Mouse (Mus musculus) gastrocnemius, postnatal 14 days (tissue): Measurements from ENCODE around the gene Gm7347. TPM values are rescaled to one million over a fixed set of nuclear protein-coding genes. Genes with fewer than 3 reads are reported as not detected.
"Not testable (repeated sequence)": the region's sequence is repeated elsewhere in the genome, so short reads cannot be mapped to it uniquely, and the experiment has no call there.

Experiments
- DNase-seq: peaks from one replicate; pipeline ENCODE4 v3.0.0; 2021; ENCODE audit warnings: mixed read lengths
- intact Hi-C: fragments of 180-260 bp; cut with DNase I; formaldehyde crosslinking; loops from one replicate; pipeline ENCODE4 v1.15.1; 2025; ENCODE audit warnings: low total_unique reads
- long read RNA-seq, 2 experiments: library from polyadenylated mRNA; stranded (forward); transcript quantifications; one replicate each; pipeline ENCODE4 v2.0.0; 2021
- total RNA-seq, 2 experiments: library from RNA; stranded (reverse); gene quantifications; 2 replicates each; pipeline ENCODE4 v1.2.3; 2021

The Gm7347 gene
- total RNA-seq: not detected
- long read RNA-seq, experiment 1: 0 reads
- long read RNA-seq, experiment 2: 0 reads

DNA sequence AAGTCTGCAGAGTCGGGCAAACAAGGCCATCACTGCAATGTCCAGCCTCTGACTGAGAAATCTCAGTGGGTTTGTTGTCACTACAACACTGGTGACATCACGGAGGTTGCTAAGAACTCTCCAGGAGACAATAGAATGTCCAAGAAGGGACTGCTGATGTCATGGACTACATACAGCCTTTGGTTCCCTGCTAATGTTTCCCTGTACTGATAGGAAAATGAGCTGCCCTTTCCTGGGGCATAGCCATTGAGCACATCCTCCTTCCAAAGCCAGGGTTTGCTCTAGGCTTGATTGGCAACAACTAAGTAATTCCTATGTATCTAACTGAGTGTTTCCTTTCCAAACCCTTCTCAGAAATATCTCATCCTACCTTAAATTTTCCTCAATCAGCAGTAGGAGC, at the start of gene Gm7347:
Gene Gm7347, minus strand, starts transcription at position 101 of the 400 bp plus-strand sequence.
- intact Hi-C loops, DNase-seq: not testable (repeated sequence)

DNA sequence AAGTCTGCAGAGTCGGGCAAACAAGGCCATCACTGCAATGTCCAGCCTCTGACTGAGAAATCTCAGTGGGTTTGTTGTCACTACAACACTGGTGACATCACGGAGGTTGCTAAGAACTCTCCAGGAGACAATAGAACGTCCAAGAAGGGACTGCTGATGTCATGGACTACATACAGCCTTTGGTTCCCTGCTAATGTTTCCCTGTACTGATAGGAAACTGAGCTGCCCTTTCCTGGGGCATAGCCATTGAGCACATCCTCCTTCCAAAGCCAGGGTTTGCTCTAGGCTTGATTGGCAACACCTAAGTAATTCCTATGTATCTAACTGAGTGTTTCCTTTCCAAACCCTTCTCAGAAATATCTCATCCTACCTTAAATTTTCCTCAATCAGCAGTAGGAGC, 46.9 kb upstream of the Gm7347 start, which contains the start of gene 5031410I06Rik:
Gene 5031410I06Rik, minus strand, starts transcription at position 101 of the 400 bp plus-strand sequence.
- intact Hi-C loops, DNase-seq: not testable (repeated sequence)

DNA sequence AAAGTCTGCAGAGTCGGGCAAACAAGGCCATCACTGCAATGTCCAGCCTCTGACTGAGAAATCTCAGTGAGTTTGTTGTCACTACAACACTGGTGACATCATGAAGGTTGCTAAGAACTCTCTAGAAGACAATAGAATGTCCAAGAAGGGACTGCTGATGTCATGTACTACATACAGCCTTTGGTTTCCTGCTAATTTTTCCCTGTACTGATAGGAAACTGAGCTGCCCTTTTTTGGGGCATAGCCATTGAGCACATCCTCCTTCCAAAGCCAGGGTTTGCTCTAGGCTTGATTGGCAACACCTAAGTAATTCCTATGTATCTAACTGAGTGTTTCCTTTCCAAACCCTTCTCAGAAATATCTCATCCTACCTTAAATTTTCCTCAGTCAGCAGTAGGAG, 30.8 kb upstream of the Gm7347 start, which contains the start of gene Gm10471:
Gene Gm10471, minus strand, starts transcription at position 101 of the 400 bp plus-strand sequence.
- intact Hi-C loops: not testable (repeated sequence)

DNA sequence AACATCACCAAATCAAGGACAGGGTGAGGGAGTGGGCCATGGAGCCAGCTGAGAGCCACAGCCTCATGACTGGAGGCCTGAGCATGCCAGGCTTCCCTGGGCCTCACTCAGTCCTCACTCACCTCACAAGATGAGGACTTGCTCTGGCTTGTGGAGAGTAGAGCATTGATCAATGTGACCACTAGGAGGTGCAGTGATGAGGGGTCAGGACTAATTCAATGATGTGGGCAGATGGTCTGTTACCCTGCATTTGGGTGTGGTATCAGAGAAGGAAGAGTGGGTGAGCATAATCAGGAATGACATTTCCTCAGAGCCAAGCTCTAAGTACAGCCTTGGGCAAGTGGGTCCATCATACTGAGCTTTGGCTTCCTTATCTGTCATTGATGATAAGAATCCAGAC, 20.6 kb upstream of the Gm7347 start:
- intact Hi-C loops, DNase-seq: not testable (repeated sequence)

More for the DNA sequence above, 30.8 kb upstream of the Gm7347 start, which contains the start of gene Gm10471:
- DNase-seq: not testable (repeated sequence)

DNA sequence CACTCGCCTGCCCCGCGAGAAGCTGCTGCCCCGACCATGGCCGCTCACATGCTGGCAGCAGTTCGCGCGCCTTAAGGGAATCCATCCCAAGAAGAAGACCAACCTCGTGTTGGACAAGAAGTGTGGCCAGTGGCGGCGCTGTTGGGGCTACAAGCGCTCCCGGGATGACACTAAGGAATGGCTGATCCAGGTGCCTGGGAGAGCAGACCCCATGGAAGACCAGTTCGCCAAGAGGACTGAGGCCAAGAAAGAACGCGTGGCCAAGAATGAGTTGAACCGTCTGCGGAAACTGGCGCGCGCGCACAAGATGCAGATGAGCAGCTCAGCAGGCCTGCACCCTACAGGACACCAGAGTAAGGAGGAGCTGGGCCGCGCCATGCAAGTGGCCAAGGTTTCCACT, 12.3 kb upstream of the Gm7347 start:
- no peak for DNase-seq

DNA sequence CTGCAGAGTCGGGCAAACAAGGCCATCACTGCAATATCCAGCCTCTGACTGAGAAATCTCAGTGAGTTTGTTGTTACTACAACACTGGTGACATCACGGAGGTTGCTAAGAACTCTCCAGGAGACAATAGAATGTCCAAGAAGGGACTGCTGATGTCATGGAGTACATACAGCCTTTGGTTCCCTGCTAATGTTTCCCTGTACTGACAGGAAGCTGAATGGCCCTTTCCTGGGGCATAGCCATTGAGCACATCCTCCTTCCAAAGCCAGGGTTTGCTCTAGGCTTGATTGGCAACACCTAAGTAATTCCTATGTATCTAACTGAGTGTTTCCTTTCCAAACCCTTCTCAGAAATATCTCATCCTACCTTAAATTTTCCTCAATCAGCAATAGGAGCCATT, 18.9 kb downstream of the Gm7347 start, which contains the start of gene Speer4a:
Gene Speer4a, minus strand, starts transcription at position 101 of the 400 bp plus-strand sequence.
- intact Hi-C loops, DNase-seq: not testable (repeated sequence)

More for the DNA sequence above, 12.3 kb upstream of the Gm7347 start:
- intact Hi-C loops: no loop called here

DNA sequence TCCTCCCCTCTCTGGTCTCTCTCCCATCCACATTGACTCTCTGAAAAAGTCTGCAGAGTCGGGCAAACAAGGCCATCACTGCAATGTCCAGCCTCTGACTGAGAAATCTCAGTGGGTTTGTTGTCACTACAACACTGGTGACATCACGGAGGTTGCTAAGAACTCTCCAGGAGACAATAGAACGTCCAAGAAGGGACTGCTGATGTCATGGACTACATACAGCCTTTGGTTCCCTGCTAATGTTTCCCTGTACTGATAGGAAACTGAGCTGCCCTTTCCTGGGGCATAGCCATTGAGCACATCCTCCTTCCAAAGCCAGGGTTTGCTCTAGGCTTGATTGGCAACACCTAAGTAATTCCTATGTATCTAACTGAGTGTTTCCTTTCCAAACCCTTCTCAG, 35.6 kb downstream of the Gm7347 start, which contains the start of gene Gm5862:
Gene Gm5862, minus strand, starts transcription at position 101 of the 400 bp plus-strand sequence.
- intact Hi-C loops, DNase-seq: not testable (repeated sequence)

DNA sequence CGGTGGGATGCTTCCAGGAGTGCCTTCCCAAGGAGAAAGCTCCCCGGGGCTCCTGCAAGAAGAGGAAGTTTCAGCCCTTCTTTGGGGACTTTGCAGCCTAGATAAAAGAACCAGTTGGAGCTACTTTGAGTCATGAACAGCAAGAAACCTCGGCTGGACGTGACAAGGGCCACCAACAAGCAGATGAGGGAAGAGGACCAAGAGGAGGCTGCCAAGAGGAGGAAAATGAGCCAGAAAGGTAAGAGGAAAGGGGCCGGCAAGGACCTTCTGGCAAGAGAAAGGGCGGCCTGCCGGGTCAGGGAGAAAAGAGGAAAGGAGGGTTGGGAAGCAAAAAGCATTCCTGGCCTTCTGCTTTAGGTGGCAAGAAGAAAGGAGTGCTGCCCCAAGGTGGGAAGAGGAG, 50.7 kb downstream of the Gm7347 start:
- DNase-seq, intact Hi-C loops: not testable (repeated sequence)

DNA sequence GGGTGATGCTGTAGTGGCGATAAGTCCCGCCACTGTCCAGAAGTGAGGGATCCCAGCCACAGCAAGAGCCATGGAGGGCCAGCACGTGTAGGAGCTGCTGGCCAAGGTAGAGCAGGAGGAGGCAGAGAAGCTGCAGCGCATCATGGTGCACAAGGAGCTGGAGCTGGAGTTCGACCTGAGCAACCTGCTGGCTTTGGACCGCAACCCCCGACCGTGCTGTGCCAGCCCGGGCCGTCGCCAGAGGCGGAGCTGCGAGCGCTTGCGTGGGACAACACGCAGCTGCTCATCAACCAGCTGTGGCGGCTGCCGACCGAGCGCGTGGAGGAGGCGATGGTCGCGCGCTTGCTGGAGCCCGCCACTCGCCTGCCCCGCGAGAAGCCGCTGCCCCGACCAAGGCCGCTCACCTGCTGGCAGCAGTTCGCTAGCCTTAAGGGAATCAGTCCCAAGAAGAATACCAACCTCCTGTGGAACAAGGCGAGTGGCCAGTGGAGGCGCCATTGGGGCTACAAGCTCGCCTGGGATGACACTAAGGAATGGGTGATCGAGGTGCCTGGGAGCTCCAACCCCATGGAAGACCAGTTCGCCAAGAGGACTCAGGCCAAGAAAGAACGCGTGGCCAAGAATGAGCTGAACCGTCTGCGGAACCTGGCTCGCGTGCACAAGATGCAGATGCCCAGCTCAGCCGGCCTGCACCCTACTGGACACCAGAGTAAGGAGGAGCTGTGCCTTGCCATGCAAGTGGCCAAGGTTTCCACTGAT, 51.3 kb downstream of the Gm7347 start:
- peak; percentile 4 for DNase-seq
- intact Hi-C loops: not testable (repeated sequence)

DNA sequence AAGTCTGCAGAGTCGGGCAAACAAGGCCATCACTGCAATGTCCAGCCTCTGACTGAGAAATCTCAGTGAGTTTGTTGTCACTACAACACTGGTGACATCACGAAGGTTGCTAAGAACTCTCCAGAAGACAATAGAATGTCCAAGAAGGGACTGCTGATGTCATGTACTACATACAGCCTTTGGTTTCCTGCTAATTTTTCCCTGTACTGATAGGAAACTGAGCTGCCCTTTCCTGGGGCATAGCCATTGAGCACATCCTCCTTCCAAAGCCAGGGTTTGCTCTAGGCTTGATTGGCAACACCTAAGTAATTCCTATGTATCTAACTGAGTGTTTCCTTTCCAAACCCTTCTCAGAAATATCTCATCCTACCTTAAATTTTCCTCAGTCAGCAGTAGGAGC, 53.7 kb downstream of the Gm7347 start, which contains the start of gene Gm1979:
Gene Gm1979, minus strand, starts transcription at position 101 of the 400 bp plus-strand sequence.
- DNase-seq, intact Hi-C loops: not testable (repeated sequence)

Other genes starting within 250 kb of the Gm7347 start
- not detected for gene Gm21663, start 116.2 kb downstream of the Gm7347 start, total RNA-seq
- not detected for gene Gm21671, start 104.2 kb downstream of the Gm7347 start, total RNA-seq
- not detected for gene Gm21680, start 85.9 kb downstream of the Gm7347 start, total RNA-seq
- gene Gm21698, start 69.9 kb downstream of the Gm7347 start, total RNA-seq: not detected
- gene Gm1979, start 53.8 kb downstream of the Gm7347 start, total RNA-seq: not detected
- not detected for gene Gm5862, start 35.7 kb downstream of the Gm7347 start, total RNA-seq
- gene Speer4a, start 19.0 kb downstream of the Gm7347 start, total RNA-seq: not detected
- not detected for gene Gm10471, start 30.7 kb upstream of the Gm7347 start, total RNA-seq
- gene 5031410I06Rik, start 46.8 kb upstream of the Gm7347 start, total RNA-seq: not detected
- not detected for gene Gm10220, start 62.8 kb upstream of the Gm7347 start, total RNA-seq
- not detected for gene Gm7361, start 199.1 kb upstream of the Gm7347 start, total RNA-seq